Mouse (Mus musculus) frontal cortex, adult 2 months (tissue): Measurements from ENCODE around the gene Clock. TPM values are rescaled to one million over a fixed set of nuclear protein-coding genes. Genes with fewer than 3 reads are reported as not detected.
A peak's percentile ranks its signal among the peaks of the same experiment; 100 is the strongest.

Source experiments
- DNase-seq, 2 experiments: peaks; one replicate each; pipeline ENCODE4 v3.0.0; 2022; ENCODE audit warnings: low spot score in 1 of 2; ENCODE audit errors: extremely low spot score in 1 of 2
- polyA plus RNA-seq: library from polyadenylated mRNA; depleted of rRNA; stranded (reverse); fragments of >200 nt; gene quantifications from 2 replicates; pipeline ENCODE4 v1.2.3, GENCODE M21; 2012

Clock gene
- polyA plus RNA-seq, 1 experiment, result 24.0 TPM

- no peak for DNase-seq
These were observed 18.9 kb downstream of the Clock start for GRCm38 (mm10) chr5:76285699-76286098.

- no peak for DNase-seq
These were observed 20.7 kb downstream of the Clock start for GRCm38 (mm10) chr5:76283890-76284289.

GRCm38 (mm10) chr5:76274977-76275376 is 29.6 kb downstream of the Clock start:
- DNase-seq, result no peak

GRCm38 (mm10) chr5:76250948-76251347 is 53.6 kb downstream of the Clock start:
- DNase-seq, result no peak

GRCm38 (mm10) chr5:76246539-76246938 is 58.1 kb downstream of the Clock start:
- DNase-seq, result no peak

- peak in 1 of 2 experiments; percentile 54 for DNase-seq
These were observed 59.2 kb downstream of the Clock start for GRCm38 (mm10) chr5:76245419-76245818.

GRCm38 (mm10) chr5:76244430-76244829 is 60.2 kb downstream of the Clock start:
- no peak for DNase-seq

GRCm38 (mm10) chr5:76243929-76244328 is 60.7 kb downstream of the Clock start:
- DNase-seq, result no peak

GRCm38 (mm10) chr5:76243274-76243673 is 61.3 kb downstream of the Clock start:
- no peak for DNase-seq

GRCm38 (mm10) chr5:76231171-76231855 is 73.3 kb downstream of the Clock start:
- no peak for DNase-seq

GRCm38 (mm10) chr5:76216691-76217090 is 87.9 kb downstream of the Clock start:
- DNase-seq, result peak; percentile 20 to 75

GRCm38 (mm10) chr5:76208066-76208465 is 96.5 kb downstream of the Clock start:
- no peak for DNase-seq

- no peak for DNase-seq
These were observed 98.7 kb downstream of the Clock start for GRCm38 (mm10) chr5:76205886-76206285.

GRCm38 (mm10) chr5:76203171-76203570 is 101.4 kb downstream of the Clock start:
- no peak for DNase-seq

- no peak for DNase-seq
These were observed 105.2 kb downstream of the Clock start for GRCm38 (mm10) chr5:76199346-76199745.

- DNase-seq, result no peak
These were observed 110.1 kb downstream of the Clock start for GRCm38 (mm10) chr5:76194377-76194945.

GRCm38 (mm10) chr5:76193075-76193474 is 111.5 kb downstream of the Clock start:
- no peak for DNase-seq

GRCm38 (mm10) chr5:76190609-76191008 is 114.0 kb downstream of the Clock start:
- no peak for DNase-seq

GRCm38 (mm10) chr5:76187885-76188284 is 116.7 kb downstream of the Clock start:
- no peak for DNase-seq

GRCm38 (mm10) chr5:76184286-76185080 is 120.1 kb downstream of the Clock start:
- DNase-seq, result peak in 1 of 2 experiments; percentile 60

GRCm38 (mm10) chr5:76183750-76184261 is 120.8 kb downstream of the Clock start, which contains the start of gene Tmem165:
TSS of gene Tmem165 (plus strand) at chr5:76183880.
- peak; percentile 86 to 96 for DNase-seq
